Mouse (Mus musculus) brain, embryonic 14.5 days (tissue): ENCODE data around the gene Tnrc6b. TPM values are rescaled to one million over a fixed set of nuclear protein-coding genes. Genes with fewer than 3 reads are reported as not detected.
A peak's percentile ranks its signal among the peaks of the same experiment; 100 is the strongest.

Source experiments
- DNase-seq: peaks from one replicate; pipeline ENCODE4 v3.0.0-alpha.2; 2011; ENCODE audit warnings: low read depth
- CTCF ChIP-seq: fragments of 200-500 bp; IDR thresholded peaks from 2 replicates; pipeline ENCODE4 v1.5.1; 2012; ENCODE audit warnings: inconsistent platforms, mild to moderate bottlenecking, moderate library complexity, borderline replicate concordance; ENCODE audit not compliant: insufficient read depth, insufficient read length; ENCODE audit errors: extremely low read depth
- POLR2A ChIP-seq: fragments of 200-500 bp; IDR thresholded peaks from 2 replicates; pipeline ENCODE4 v1.6.1; 2012; ENCODE audit warnings: mild to moderate bottlenecking, inconsistent platforms, borderline replicate concordance; ENCODE audit not compliant: poor library complexity, insufficient read depth, insufficient read length, severe bottlenecking; ENCODE audit errors: extremely low read depth
- polyA plus RNA-seq: library from polyadenylated mRNA; depleted of rRNA; stranded (reverse); fragments of >200 nt; gene quantifications from 2 replicates; pipeline ENCODE4 v1.2.3, GENCODE M21; 2012; rRNA removed

Tnrc6b gene
- polyA plus RNA-seq = 14.7 and 46.2 TPM in 2 replicates

DNA sequence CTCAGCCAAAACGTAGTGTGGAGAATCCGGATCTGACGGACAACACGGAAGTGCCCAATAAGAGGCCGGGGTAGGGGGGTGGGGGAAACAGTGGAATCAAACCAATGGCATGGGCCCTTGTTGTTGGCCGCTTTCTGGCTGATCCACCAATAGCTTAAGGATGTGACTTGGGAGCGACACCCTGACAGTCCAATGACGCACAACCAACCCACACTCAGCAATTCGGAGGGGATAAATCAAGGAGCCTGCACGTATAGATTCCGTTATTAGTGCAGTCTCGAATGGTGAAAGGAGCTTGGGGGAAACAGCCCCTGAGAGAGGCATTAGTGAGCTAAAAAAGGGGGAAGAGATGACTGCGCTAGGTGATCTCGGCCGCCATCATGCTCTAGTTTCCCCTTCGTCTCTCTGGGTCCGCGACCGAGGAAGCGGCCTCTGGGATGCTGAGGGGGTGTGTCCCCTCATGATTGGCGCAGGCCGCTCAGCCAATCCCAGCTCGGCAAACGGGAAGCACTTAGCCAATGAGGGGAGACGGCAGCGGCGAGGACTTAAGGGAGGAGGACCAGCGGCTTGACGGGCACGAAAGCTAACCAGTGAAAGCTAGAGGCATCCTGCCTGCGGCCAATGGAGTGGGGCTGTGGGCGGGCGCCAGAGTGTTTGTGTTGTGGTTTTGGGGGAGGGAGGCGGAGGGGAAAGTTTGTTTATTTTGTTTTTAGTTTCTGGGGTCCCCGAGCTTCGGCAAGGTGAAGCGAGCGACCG is at the start of gene Tnrc6b:
TSS of gene Tnrc6b (plus strand) at position 706 of the 756 bp plus-strand sequence.
- TF ChIP-seq CTCF (no peak), POLR2A (peak; percentile 87; the same call in 1 of the 2 replicates)
- peak; percentile 100 for DNase-seq

DNA sequence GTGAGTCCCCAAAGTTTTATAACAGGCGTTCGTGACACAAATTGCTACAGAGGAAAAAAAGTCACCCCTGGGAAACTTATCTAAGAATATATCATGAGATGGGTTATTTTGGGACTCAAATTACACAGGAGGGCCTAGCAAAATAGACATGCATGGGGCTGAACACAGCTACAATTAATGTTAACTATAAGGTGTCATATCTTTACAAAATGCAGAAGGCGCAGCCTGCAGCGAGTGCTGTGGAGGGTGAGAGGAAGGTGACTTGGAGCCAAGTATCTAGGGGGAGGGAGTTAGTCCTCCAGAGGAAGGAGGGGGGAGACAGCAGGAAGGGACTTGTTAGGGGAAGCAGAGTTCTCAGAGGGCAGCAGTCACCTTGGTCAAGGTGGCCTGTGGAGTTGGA is 46.7 kb upstream of the Tnrc6b start:
- no peak for DNase-seq
- TF ChIP-seq CTCF (no peak), POLR2A (no peak)

DNA sequence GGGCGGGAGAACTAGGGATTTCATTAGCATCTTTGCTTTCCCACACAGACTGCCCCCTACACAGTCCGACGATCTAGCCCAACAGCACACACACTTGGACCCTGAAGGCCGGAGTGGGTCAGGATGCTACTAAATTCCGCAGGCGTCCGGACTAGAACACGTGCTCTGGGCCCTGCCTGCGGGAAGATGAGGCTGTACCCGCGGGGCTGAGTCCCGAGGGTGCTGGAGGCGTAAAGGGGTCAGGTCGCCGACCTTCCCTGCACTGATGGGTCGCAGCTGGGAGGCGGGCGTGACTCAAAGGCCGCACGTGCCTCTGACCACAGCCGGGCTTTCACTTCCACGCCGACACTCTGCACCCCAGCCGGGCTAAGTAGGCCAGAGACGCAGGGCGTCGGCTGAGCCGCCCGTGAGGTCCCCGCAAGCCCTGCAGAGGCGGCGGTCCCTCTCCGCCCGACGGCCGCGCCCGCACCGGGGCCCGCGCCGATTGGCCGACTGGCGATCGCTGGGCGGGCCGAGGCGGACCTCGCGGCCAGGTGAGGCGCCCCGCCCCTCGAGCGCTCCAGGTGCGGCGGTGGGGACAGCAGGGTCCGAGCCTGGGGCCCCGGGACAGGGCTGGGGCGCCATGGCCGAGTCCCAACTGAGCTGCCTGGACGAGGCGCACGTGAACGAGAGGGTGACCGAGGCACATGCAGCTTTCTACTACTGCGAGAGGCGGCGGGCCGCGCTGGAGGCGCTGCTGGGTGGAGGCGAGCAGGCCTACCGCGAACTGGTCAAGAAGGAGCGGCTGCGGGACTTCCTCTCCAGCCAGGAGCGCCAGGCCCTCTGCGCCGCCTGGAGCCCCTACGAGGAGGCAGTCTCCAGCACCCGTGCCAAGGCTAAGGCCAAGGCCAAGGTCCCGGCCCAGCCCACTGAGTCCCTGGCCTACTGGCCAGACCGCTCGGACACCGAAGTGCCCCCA is 39.5 kb upstream of the Tnrc6b start, which contains the start of gene Fam83f:
TSS of gene Fam83f (plus strand) at position 553 of the 958 bp plus-strand sequence.
- no peak for TF ChIP-seq CTCF
- no peak for TF ChIP-seq POLR2A
- DNase-seq = no peak

DNA sequence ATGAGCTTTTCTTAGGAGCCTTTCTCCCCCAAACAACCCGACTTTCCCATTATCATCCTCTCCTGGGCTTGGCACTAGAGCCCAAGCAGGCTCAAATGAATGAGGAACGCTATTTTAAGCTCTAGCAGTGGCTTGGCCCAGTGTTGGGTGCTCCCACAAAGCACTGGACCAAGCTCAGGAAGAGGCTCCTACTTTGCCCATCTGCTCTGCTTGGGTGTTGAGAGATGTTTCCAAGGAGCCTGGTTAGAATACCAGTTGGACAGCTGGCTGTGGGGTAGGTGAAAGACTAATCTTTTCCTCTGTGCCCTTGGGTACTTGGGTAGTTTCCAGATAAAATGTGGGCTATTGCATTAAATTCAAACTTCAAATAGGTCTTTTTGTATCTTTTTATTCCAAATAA is 38.3 kb upstream of the Tnrc6b start:
- DNase-seq = no peak
- TF ChIP-seq POLR2A (no peak), CTCF (no peak)

DNA sequence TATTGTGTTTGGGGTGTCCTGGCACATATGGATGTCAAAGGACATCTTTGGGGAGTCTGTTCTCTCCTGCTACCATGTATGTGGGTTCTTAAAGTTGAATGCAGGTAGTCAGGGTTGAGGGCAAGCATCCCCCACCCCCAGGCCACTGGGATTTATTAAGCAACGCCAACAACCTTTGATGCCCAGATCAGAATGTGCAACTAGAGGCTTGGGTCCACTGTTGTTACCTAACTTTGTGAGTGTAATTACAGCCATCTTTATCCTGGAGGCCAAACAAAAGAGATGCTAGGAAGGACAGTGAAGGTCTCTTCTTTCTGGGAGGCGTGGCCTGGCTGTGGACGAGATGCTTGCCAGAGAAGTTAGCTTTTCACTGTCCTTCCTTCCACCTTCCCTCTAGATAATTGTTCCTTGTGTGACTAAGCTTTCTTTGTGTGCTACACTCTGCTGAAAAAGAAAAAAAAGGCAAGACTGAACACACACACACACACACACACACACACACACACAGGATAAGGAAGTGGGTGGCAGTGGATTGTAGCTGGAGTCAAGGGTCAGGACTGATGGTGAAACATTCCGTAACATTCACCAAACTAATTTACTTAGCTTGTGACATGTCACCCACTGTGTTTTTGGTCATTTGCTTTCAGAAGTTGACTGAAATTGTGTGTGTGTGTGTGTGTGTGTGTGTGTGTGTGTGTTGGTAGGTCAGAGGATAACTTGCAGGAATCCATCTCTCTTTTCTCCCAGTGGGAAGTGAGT is 37.6 kb upstream of the Tnrc6b start:
- no peak for DNase-seq
- no peak for TF ChIP-seq POLR2A
- no peak for TF ChIP-seq CTCF

DNA sequence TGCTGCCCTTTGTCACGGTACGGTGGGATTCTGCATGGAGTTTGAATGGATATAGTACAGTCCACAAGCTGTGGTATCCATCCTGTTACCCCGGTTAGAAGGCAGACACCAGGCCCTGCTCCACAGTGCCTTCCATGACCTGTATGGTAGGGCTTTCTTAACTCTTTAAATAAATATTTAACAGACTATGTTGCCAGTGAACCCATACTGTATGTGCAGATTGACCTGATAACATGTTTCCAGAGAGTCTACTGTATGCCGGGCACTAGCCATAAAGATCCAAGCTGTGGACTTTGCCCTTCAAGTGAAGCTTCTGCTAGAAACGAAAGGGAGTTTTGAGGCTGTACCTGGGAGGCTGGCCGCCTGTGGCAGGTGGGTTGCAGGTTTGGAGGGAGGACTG is 36.4 kb upstream of the Tnrc6b start:
- DNase-seq = no peak
- TF ChIP-seq CTCF = no peak
- TF ChIP-seq POLR2A = no peak

DNA sequence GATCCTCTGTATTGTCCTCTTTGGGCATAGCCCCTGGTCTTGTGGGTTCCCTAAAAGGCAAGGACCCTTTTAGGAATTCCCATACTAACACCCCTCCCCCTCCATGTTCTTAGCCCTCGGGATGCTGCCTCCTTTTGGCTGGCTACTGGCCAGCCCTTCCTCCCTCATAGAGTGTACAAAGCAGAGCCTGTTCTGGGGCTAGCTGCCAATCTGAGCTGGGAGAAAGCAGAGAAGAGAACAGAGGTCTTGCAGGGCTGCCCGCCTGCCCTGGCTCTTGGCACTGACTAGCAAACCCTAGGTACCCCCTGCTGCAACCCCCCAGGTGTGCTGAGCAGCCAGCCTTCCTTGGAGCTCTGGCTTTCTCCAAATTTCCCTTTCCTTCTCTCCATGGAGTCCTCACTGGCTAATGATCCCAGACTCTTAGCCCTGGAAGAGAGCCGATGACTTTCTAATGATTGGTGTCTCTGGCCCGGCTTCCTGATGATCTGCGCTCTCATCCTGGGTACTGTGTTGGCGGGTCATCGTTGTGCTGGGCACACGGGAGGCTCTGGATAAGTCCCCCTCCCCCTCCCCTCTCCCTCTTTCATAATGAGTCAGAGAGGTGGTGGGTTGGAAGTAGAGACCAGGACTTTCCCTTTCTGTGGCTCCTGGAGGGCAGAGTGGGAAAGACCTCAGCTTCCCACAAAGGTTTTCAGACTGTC is 31.4 kb upstream of the Tnrc6b start:
- peak; percentile 92 for DNase-seq
- TF ChIP-seq CTCF = no peak
- TF ChIP-seq POLR2A = no peak

DNA sequence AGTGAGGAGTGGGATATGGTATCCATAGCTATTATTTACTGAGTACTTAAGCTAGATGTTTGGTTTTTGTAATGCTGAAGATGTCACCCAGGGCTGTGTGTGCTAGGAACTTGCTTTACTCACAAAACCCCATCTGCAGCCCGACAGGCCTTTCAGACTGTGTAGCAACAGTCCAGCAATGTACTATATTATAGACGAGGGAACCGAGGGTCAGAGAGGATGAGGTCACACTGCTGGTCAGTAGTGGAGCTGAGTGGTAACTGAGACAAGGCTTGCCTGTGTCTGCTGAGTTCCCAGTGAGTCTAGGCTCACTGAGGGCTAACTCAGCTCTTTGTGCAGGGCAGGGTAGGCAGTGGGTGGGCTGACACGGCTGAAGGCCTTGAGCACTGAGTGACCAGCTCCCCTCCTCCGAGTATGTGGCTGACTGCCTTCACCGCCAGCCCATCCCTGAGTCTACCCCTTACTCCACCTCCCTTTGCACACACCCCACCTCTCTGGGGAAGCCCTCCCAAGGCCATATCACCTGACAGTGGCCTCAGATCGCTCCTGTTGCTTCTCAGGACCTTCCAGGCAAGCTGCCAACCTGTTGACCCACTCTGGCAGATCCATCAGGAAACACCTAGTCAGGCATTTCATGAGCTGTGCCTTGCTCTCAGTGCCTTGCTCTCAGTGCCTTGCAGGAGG is 30.6 kb upstream of the Tnrc6b start:
- no peak for DNase-seq
- TF ChIP-seq CTCF = no peak
- no peak for TF ChIP-seq POLR2A

DNA sequence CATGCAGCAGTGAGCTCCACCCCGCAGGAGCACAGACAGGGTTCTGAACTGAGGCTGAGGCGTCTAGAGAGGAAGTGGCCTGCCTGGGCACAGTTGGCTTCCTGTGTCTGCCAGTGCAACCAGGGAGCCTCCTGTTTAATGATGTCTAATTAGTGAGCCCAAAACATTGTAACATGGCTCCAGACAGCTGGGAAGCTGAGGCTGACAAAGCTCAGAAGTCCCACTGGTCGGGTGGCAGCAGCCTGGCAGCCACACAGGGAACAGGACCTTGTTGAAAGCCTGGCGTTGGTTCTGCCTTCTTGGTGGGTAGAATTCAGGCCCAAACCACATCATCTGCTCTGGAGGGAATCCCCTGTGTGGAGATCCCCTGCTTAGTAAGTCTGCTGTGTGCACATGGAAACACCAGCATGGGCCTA is 29.6 kb upstream of the Tnrc6b start:
- DNase-seq = peak; percentile 63
- TF ChIP-seq CTCF (no peak), POLR2A (no peak)

DNA sequence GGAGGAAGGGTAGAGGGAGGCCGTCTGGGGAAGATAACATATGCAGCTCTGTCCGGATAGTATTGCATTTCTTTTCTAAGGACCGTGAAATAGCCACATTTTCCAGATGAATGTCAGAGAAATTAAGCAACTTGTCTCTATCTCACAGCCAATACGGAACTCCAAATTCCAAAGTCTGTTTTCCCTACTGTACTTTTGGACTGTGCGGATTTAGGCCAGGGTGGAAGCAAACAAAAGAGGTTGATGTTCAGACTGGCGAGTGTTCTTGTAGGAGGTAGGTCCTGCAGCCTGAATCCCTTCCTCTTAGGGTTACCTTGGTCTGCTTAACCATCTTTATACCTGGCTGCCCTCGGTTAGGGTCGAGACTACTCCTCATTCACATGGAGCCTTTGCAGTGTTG is 28.8 kb upstream of the Tnrc6b start:
- TF ChIP-seq CTCF (no peak), POLR2A (no peak)
- no peak for DNase-seq
